Mouse (Mus musculus): Measurements from ENCODE around the gene Gm572. TPM values are rescaled to one million over a fixed set of nuclear protein-coding genes. Genes with fewer than 3 reads are reported as not detected.

Gm572 gene
- polyA plus RNA-seq, 1 experiment from 2014 or later, result not detected

DNA sequence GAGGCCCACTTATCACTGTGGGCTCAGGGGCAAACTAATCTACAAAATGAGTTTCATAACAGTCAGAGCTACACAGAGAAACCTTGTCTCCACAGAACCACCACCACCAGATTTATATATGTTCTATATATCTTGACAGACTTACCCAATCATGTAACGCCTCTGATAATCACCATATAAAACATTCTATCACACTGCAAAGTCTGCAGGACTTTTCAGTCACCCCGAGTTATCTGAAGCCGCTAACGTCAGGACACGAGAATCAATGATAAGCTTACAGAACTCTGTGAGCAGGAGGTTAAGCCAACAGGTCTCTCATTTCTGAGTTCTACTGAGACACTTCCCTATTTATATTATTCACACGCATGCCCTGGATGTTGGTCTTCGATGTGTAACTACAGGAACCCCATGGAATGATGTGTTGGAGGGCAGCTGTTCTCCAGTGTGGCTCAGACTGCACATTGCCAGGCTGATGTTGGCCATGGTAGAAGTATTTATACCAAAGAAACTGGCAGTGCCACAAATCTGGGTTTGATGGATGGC lies 50.4 kb downstream of the Gm572 start:
- no peak overlapping the region for H3K27ac ChIP-seq (replicated peaks; ENCODE audit: low read depth, low read length)
- no peaks in the 10 kb centered on the region for H3K27me3 ChIP-seq (ENCODE audit: control insufficient read depth, insufficient read depth, low read length)
- DNase-seq (ENCODE audit: low spot score), result no peak
- no peak overlapping the region for H3K9ac ChIP-seq (replicated peaks; ENCODE audit: low read length)
- ATAC-seq (replicated peaks; ENCODE audit: insufficient number of reproducible peaks, low FRiP score, low TSS enrichment, low read depth), result no peak
- 88% methylated on average over 7 of the region's 7 CpGs for WGBS
- H3K9me3 ChIP-seq (replicated peaks; ENCODE audit: control insufficient read depth, low read length), result no peaks in the 10 kb centered on the region
- H3K4me3 ChIP-seq (ENCODE audit: low read depth, low read length), result no peak overlapping the region
- H3K4me1 ChIP-seq (ENCODE audit: control insufficient read depth, insufficient read depth, low read length), result peaks cover under 1% of the 10 kb centered on the region; the same call in 1 of the 2 replicates
- H3K4me2 ChIP-seq (ENCODE audit: low read depth, low read length), result no peak overlapping the region
- H3K36me3 ChIP-seq (replicated peaks; ENCODE audit: control insufficient read depth, insufficient read depth, low read depth, low read length), result no peaks in the 10 kb centered on the region

DNA sequence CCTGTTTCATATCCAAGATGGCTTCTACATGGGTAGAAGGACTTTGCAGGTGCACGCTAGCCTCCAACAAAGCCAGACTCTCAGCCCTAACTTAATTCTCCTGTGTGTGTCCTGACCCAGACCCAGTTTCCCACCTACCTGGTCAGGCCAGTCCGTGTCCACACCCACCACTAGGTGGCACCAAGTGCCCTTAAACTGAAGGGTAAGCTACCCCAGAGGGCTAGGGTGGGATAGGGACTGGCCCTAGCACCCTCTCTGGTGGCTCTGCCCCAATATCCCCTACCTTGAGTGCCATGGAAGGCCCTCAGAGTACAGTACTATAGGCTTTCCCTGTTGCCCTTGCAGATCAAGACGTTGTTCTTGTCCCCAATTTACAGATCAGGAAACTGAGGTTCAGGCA lies 61.6 kb downstream of the Gm572 start:
- no peak overlapping the region for H3K27ac ChIP-seq (replicated peaks; ENCODE audit: low read depth, low read length)
- no peak overlapping the region for H3K4me3 ChIP-seq (ENCODE audit: low read depth, low read length)
- H3K27me3 ChIP-seq (ENCODE audit: control insufficient read depth, insufficient read depth, low read length), result no peaks in the 10 kb centered on the region; the same call in 1 of the 2 replicates
- no peaks in the 10 kb centered on the region for H3K36me3 ChIP-seq (replicated peaks; ENCODE audit: control insufficient read depth, insufficient read depth, low read depth, low read length)
- no peaks in the 10 kb centered on the region for H3K9me3 ChIP-seq (replicated peaks; ENCODE audit: control insufficient read depth, low read length)
- peaks cover 7% of the 10 kb centered on the region for H3K4me1 ChIP-seq (ENCODE audit: control insufficient read depth, insufficient read depth, low read length)
- no peak overlapping the region for H3K9ac ChIP-seq (replicated peaks; ENCODE audit: low read length)
- DNase-seq (ENCODE audit: low spot score) (peak; percentile 60), ATAC-seq (replicated peaks; ENCODE audit: insufficient number of reproducible peaks, low FRiP score, low TSS enrichment, low read depth) (0 out of 2 replicates have a peak, but pooled peaks have one; percentile 22)
- H3K4me2 ChIP-seq (ENCODE audit: low read depth, low read length), result no peak overlapping the region
- WGBS, result 44% methylated on average over 3 of the region's 3 CpGs

DNA sequence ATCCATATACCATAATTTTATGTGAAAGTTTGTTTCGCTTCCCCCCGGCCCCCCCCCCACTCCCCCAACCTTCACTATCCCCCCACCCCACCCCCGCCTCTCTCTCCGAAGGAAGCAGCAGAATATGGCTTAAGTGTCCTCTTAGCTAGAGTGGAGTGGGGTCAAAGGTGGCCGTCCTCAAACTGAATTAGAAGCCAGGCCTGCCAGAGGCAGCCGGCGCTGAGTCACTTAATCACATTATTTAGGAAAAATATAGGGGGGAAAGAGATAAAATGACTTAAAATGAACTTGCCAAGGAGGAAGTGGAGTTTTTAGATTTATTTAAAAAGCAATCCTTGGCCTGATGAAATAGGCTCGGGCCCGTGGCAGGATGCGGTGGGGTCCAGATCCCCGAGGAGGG lies 65.7 kb downstream of the Gm572 start:
- Histone ChIP-seq H3K27me3 (ENCODE audit: control insufficient read depth, insufficient read depth, low read length) (no peaks in the 10 kb centered on the region; the same call in 1 of the 2 replicates), H3K4me1 (ENCODE audit: control insufficient read depth, insufficient read depth, low read length) (peaks cover 11% of the 10 kb centered on the region)
- no peak for ATAC-seq (replicated peaks; ENCODE audit: insufficient number of reproducible peaks, low FRiP score, low TSS enrichment, low read depth)

DNA sequence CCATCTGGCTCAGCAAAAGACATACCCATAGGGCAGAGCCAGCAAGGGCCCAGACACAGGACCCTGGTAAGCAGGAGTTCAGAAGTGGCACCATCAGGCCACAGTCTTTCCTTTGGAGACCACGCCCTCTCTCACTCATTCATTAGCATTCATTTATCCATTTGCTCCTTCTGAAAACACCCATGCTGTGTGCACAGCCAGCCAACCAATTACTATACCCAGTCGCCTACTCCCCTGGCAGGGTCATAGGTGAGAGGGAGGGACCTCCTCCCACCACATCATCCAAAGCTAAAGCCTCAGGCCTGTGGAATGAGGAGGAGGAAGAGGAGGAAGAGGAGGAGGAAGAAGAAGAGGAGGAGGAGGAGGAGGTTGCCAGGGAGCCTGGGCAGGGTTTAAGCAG lies 67.3 kb downstream of the Gm572 start:
- H3K27ac ChIP-seq (replicated peaks; ENCODE audit: low read depth, low read length), result no peak overlapping the region

More for the DNA sequence above, 65.7 kb downstream of the Gm572 start:
- H3K27ac ChIP-seq (replicated peaks; ENCODE audit: low read depth, low read length), result no peak overlapping the region
- H3K36me3 ChIP-seq (replicated peaks; ENCODE audit: control insufficient read depth, insufficient read depth, low read depth, low read length), result no peaks in the 10 kb centered on the region
- 21% methylated on average over 11 of the region's 11 CpGs for WGBS
- no peak overlapping the region for H3K9ac ChIP-seq (replicated peaks; ENCODE audit: low read length)
- H3K4me3 ChIP-seq (ENCODE audit: low read depth, low read length), result no peak overlapping the region
- DNase-seq (ENCODE audit: low spot score), result no peak
- H3K4me2 ChIP-seq (ENCODE audit: low read depth, low read length), result no peak overlapping the region
- no peaks in the 10 kb centered on the region for H3K9me3 ChIP-seq (replicated peaks; ENCODE audit: control insufficient read depth, low read length)

GRCm38 (mm10) chr4:148711323-148711722 lies 68.2 kb downstream of the Gm572 start:
- H3K36me3 ChIP-seq (replicated peaks; ENCODE audit: control insufficient read depth, insufficient read depth, low read depth, low read length), result no peaks in the 10 kb centered on the region
- H3K9me3 ChIP-seq (replicated peaks; ENCODE audit: control insufficient read depth, low read length), result no peaks in the 10 kb centered on the region
- no peak overlapping the region for H3K4me3 ChIP-seq (ENCODE audit: low read depth, low read length)
- ATAC-seq (replicated peaks; ENCODE audit: insufficient number of reproducible peaks, low FRiP score, low TSS enrichment, low read depth) (no peak; the same call in 1 of the 2 replicates), DNase-seq (ENCODE audit: low spot score) (peak; percentile 49)
- H3K9ac ChIP-seq (replicated peaks; ENCODE audit: low read length), result no peak overlapping the region
- H3K27ac ChIP-seq (replicated peaks; ENCODE audit: low read depth, low read length), result no peak overlapping the region
- H3K4me2 ChIP-seq (ENCODE audit: low read depth, low read length), result no peak overlapping the region
- no peaks in the 10 kb centered on the region for H3K27me3 ChIP-seq (ENCODE audit: control insufficient read depth, insufficient read depth, low read length)
- WGBS, result 6% methylated on average over 10 of the region's 10 CpGs
- peaks cover 11% of the 10 kb centered on the region for H3K4me1 ChIP-seq (ENCODE audit: control insufficient read depth, insufficient read depth, low read length)

More for the DNA sequence above, 67.3 kb downstream of the Gm572 start:
- no peaks in the 10 kb centered on the region for H3K9me3 ChIP-seq (replicated peaks; ENCODE audit: control insufficient read depth, low read length)
- DNase-seq (ENCODE audit: low spot score), result no peak
- H3K27me3 ChIP-seq (ENCODE audit: control insufficient read depth, insufficient read depth, low read length), result no peaks in the 10 kb centered on the region
- ATAC-seq (replicated peaks; ENCODE audit: insufficient number of reproducible peaks, low FRiP score, low TSS enrichment, low read depth), result no peak
- no peak overlapping the region for H3K9ac ChIP-seq (replicated peaks; ENCODE audit: low read length)
- peaks cover 11% of the 10 kb centered on the region for H3K4me1 ChIP-seq (ENCODE audit: control insufficient read depth, insufficient read depth, low read length)
- H3K36me3 ChIP-seq (replicated peaks; ENCODE audit: control insufficient read depth, insufficient read depth, low read depth, low read length), result no peaks in the 10 kb centered on the region
- H3K4me3 ChIP-seq (ENCODE audit: low read depth, low read length), result no peak overlapping the region
- WGBS, result 43% methylated on average over 2 of the region's 2 CpGs
- no peak overlapping the region for H3K4me2 ChIP-seq (ENCODE audit: low read depth, low read length)

GRCm38 (mm10) chr4:148712632-148713031 lies 69.5 kb downstream of the Gm572 start:
- H3K36me3 ChIP-seq (replicated peaks; ENCODE audit: control insufficient read depth, insufficient read depth, low read depth, low read length), result no peaks in the 10 kb centered on the region
- H3K27ac ChIP-seq (replicated peaks; ENCODE audit: low read depth, low read length), result no peak overlapping the region
- no peak overlapping the region for H3K9ac ChIP-seq (replicated peaks; ENCODE audit: low read length)
- ATAC-seq (replicated peaks; ENCODE audit: insufficient number of reproducible peaks, low FRiP score, low TSS enrichment, low read depth), result no peak
- H3K4me3 ChIP-seq (ENCODE audit: low read depth, low read length), result no peak overlapping the region
- H3K27me3 ChIP-seq (ENCODE audit: control insufficient read depth, insufficient read depth, low read length), result no peaks in the 10 kb centered on the region
- H3K9me3 ChIP-seq (replicated peaks; ENCODE audit: control insufficient read depth, low read length), result no peaks in the 10 kb centered on the region
- H3K4me1 ChIP-seq (ENCODE audit: control insufficient read depth, insufficient read depth, low read length), result peaks cover 11% of the 10 kb centered on the region
- H3K4me2 ChIP-seq (ENCODE audit: low read depth, low read length), result no peak overlapping the region
- WGBS, result 43% methylated on average over 10 of the region's 10 CpGs
- DNase-seq (ENCODE audit: low spot score), result no peak

GRCm38 (mm10) chr4:148714064-148714463 lies 70.9 kb downstream of the Gm572 start:
- Histone ChIP-seq H3K4me1 (ENCODE audit: control insufficient read depth, insufficient read depth, low read length) (peaks cover 10% of the 10 kb centered on the region), H3K9ac (replicated peaks; ENCODE audit: low read length) (no peak overlapping the region; the same call in 1 of the 2 replicates), H3K9me3 (replicated peaks; ENCODE audit: control insufficient read depth, low read length) (no peaks in the 10 kb centered on the region), H3K36me3 (replicated peaks; ENCODE audit: control insufficient read depth, insufficient read depth, low read depth, low read length) (no peaks in the 10 kb centered on the region), H3K27me3 (ENCODE audit: control insufficient read depth, insufficient read depth, low read length) (no peaks in the 10 kb centered on the region), H3K4me2 (ENCODE audit: low read depth, low read length) (no peak overlapping the region), H3K27ac (replicated peaks; ENCODE audit: low read depth, low read length) (no peak overlapping the region), H3K4me3 (ENCODE audit: low read depth, low read length) (no peak overlapping the region)
- no peak for ATAC-seq (replicated peaks; ENCODE audit: insufficient number of reproducible peaks, low FRiP score, low TSS enrichment, low read depth)
- DNase-seq (ENCODE audit: low spot score), result no peak
- 73% methylated on average over 8 of the region's 8 CpGs for WGBS

GRCm38 (mm10) chr4:148714739-148715138 lies 71.6 kb downstream of the Gm572 start:
- Histone ChIP-seq H3K9ac (replicated peaks; ENCODE audit: low read length) (no peak overlapping the region), H3K4me1 (ENCODE audit: control insufficient read depth, insufficient read depth, low read length) (peaks cover 9% of the 10 kb centered on the region)

More at GRCm38 (mm10) chr4:148714739-148715138, 71.6 kb downstream of the Gm572 start:
- Histone ChIP-seq H3K27ac (replicated peaks; ENCODE audit: low read depth, low read length) (no peak overlapping the region), H3K36me3 (replicated peaks; ENCODE audit: control insufficient read depth, insufficient read depth, low read depth, low read length) (no peaks in the 10 kb centered on the region), H3K9me3 (replicated peaks; ENCODE audit: control insufficient read depth, low read length) (no peaks in the 10 kb centered on the region), H3K27me3 (ENCODE audit: control insufficient read depth, insufficient read depth, low read length) (no peaks in the 10 kb centered on the region), H3K4me2 (ENCODE audit: low read depth, low read length) (no peak overlapping the region), H3K4me3 (ENCODE audit: low read depth, low read length) (no peak overlapping the region)
- no peak for ATAC-seq (replicated peaks; ENCODE audit: insufficient number of reproducible peaks, low FRiP score, low TSS enrichment, low read depth)
- WGBS, result 86% methylated on average over 12 of the region's 12 CpGs
- DNase-seq (ENCODE audit: low spot score), result no peak
